Mouse (Mus musculus) heart, embryonic 10.5 days (tissue): ENCODE data around the gene Slc6a13. TPM values are rescaled to one million over a fixed set of nuclear protein-coding genes. Genes with fewer than 3 reads are reported as not detected.
"Not testable (repeated sequence)": the region's sequence is repeated elsewhere in the genome, so short reads cannot be mapped to it uniquely, and the experiment has no call there.

Experiments
- DNase-seq: peaks from one replicate; pipeline ENCODE4 v3.0.0-alpha.2; 2017; ENCODE audit warnings: low spot score
- H3K27ac ChIP-seq: fragments of 300-500 bp; sonication (generic); 2 replicates; pipeline ENCODE4 v1.5.1; 2016; ENCODE audit warnings: mild to moderate bottlenecking
- H3K27me3 ChIP-seq: fragments of 300-500 bp; sonication (generic); 2 replicates; pipeline ENCODE4 v1.6.1; 2016; ENCODE audit warnings: mild to moderate bottlenecking; ENCODE audit not compliant: poor library complexity, insufficient read depth, severe bottlenecking
- H3K36me3 ChIP-seq: fragments of 300-500 bp; sonication (generic); 2 replicates; pipeline ENCODE4 v1.6.1; 2016; ENCODE audit warnings: mild to moderate bottlenecking, moderate library complexity
- H3K4me1 ChIP-seq: fragments of 300-500 bp; sonication (generic); 2 replicates; pipeline ENCODE4 v1.6.1; 2016; ENCODE audit warnings: mild to moderate bottlenecking
- H3K4me3 ChIP-seq: fragments of 300-500 bp; sonication (generic); 2 replicates; pipeline ENCODE4 v1.5.1; 2016; ENCODE audit warnings: mild to moderate bottlenecking, moderate library complexity
- H3K9me3 ChIP-seq: fragments of 300-500 bp; sonication (generic); 2 replicates; pipeline ENCODE4 v1.6.1; 2016; ENCODE audit warnings: mild to moderate bottlenecking, moderate library complexity
- WGBS: fragments of 180-500 bp; shearing (Covaris S2); methylation state at CpG from one replicate; pipeline ENCODE4 v1.1.7; 2016; 5-methylcytosine and 5-hydroxymethylcytosine counted together
- microRNA-seq: library from miRNA; unstranded; fragments of <30 nt; microRNA quantifications from one replicate; pipeline ENCODE4, GENCODE M21; 2017
- polyA plus RNA-seq: library from polyadenylated mRNA; unstranded; fragments of >200 nt; fragmentation: Nextera tagmentation; extraction: Ambion mirVana; gene quantifications from 2 replicates; pipeline ENCODE4 v1.2.1, GENCODE M21; 2016

The Slc6a13 gene
- polyA plus RNA-seq, 1 experiment from 2014 or later, result 10.9 TPM

DNA sequence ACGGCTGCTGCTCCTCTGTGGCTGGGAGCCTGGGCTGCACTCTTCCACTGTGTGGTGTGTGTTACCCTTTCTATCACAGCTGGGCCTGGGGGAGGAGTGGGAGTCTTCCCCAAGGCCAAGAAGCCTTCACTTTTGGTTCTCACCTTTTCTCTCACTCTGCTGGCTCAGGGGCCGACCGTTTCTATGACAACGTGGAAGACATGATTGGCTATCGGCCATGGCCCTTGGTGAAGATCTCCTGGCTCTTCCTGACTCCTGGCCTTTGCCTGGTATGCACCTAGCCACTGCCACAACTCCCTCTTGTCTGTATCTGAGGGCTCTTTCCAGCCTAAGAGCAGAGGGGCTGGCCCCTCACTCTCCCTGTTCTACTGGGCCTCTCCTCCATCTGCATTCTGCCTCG is 63.0 kb downstream of the Slc6a13 start:
- Histone ChIP-seq H3K27ac (no peak overlapping the region), H3K36me3 (no peaks in the 10 kb centered on the region), H3K4me3 (no peak overlapping the region), H3K4me1 (no peaks in the 10 kb centered on the region), H3K9me3 (no peaks in the 10 kb centered on the region), H3K27me3 (peaks cover 39% of the 10 kb centered on the region)
- WGBS, result 65% methylated on average over 6 of the region's 6 CpGs
- no peak for DNase-seq

DNA sequence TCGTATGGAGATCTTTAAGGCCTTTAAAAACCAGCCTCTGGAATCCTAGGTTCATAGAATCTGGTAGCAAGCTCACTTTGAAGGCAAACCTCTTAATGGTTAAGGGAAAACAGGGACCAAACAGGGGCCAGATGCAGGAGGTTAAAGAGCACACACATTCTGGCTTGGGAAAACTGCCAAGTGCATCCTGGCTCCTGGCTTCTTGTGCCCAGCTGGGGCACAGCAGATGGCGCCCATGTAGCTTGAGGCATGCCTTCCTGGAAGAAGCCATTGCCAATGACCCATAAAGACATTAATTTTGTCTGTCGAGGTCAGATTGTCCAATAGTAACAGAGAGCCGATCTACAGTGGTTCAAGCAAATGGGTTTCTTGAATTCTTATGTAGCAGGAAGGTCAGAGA is 63.9 kb downstream of the Slc6a13 start:
- Histone ChIP-seq H3K9me3 (no peaks in the 10 kb centered on the region), H3K27ac (no peak overlapping the region), H3K4me3 (no peak overlapping the region), H3K4me1 (no peaks in the 10 kb centered on the region), H3K36me3 (no peaks in the 10 kb centered on the region), H3K27me3 (peaks cover 39% of the 10 kb centered on the region)
- no peak for DNase-seq
- WGBS, result 79% methylated on average over 4 of the region's 4 CpGs

DNA sequence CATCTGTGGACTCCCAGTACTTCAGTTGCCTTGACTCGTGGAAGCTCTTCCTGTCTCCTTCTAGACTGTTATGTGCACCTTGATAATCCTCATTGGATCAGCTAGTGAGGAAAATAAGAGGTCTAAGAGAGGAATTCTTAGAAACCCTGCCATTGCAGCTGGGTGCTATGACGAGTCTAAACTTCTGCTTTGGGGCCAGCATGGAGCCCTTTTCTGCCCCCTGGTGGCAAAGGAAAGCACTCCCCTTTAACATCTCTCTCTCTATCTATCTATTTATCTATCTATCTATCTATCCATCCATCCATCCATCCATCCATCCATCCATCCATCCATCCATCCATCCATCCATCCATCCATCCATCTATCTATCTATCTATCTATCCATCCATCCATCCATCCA is 66.5 kb downstream of the Slc6a13 start:
- not testable (repeated sequence) for DNase-seq, H3K36me3 ChIP-seq, H3K4me3 ChIP-seq, H3K4me1 ChIP-seq, H3K9me3 ChIP-seq, H3K27ac ChIP-seq
- H3K27me3 ChIP-seq, result peaks cover 27% of the 10 kb centered on the region
- WGBS, result 15% methylated on average over 2 of the region's 2 CpGs

DNA sequence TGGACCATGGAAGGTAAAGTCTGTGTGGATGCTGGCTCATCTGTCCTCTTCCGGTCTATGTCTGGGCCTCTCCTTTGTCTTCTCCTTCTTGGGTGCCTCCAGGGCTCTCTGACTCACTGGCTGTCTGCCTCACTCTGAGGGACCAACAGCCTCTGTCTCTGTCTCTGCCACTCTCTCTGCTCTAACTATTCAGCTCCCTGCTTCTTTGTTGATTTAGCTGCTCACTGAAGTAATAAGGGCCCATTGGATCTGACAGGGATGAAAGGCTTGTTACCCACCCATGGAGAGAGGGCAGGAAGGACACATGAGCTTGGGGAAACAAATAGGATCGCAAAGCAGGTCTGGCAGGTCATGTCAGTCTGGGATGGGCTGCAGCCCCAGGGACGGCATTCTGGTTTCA is 67.1 kb downstream of the Slc6a13 start:
- H3K4me1 ChIP-seq, result no peaks in the 10 kb centered on the region
- no peaks in the 10 kb centered on the region for H3K9me3 ChIP-seq
- H3K36me3 ChIP-seq, result no peaks in the 10 kb centered on the region
- no peak for DNase-seq
- H3K4me3 ChIP-seq, result no peak overlapping the region
- H3K27ac ChIP-seq, result no peak overlapping the region
- H3K27me3 ChIP-seq, result peaks cover 22% of the 10 kb centered on the region
- 57% methylated on average over 3 of the region's 3 CpGs for WGBS

DNA sequence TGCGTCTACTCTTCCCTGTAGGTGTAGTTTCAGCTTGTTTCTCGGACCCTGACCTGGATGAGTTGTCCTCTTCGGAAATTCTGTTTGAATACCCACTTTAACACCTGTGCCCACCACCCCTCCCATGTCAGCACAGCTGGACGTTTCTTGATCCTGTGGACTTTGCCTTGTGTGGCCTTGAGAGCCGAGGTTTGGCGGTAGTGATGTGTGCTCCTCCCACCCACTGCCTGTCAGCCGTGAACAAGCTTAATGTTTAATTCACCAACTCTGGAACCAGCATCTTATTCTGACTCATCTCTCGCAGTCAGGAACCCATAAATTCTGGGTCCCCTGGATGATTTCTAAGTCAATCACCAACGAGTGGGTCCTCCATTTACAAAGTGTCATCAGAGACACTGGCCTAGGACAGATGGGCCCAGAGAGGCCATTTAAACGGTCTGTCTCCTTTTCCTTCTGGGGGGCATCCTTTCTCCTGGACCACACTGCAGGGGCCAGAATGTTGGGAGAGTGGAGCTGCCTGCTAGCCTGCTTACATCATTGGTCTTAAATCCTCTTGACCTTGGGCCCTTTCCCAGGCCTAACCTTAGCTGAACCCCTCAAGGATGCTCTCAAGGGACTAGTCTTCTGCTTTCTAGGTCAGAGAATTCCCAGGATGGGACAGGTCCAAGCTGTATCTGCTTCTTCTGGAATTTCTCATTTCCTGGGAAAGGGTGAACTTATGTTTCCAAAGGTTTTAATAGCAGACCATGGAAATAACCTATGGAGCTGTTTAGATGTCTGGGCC is 71.4 kb downstream of the Slc6a13 start:
- DNase-seq, result no peak
- H3K27me3 ChIP-seq, result peaks cover 14% of the 10 kb centered on the region
- H3K36me3 ChIP-seq, result no peaks in the 10 kb centered on the region
- no peak overlapping the region for H3K27ac ChIP-seq
- 72% methylated on average over 10 of the region's 10 CpGs for WGBS
- no peak overlapping the region for H3K4me3 ChIP-seq
- H3K4me1 ChIP-seq, result no peaks in the 10 kb centered on the region
- no peaks in the 10 kb centered on the region for H3K9me3 ChIP-seq

DNA sequence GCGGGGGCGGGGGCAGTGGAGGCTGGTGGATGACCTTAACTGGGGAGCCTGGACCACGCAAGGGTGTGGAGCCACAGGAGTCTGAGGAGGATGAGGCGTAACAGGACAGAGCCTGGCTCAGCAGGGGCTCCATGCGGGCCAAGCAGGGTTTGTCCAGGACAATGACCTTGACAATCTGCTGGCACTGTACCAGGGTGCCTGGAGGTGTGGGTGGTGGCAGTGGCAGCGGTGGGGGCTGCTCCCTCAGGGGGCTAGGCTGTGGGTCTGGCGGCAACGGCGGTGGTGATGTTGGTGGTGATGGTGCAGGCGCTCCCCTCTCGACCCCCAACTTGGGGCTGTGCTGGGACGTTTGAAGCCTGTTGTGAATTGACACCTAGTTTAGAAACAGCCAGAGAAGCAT is 76.1 kb downstream of the Slc6a13 start:
- H3K27me3 ChIP-seq, result peaks cover 55% of the 10 kb centered on the region
- WGBS, result 53% methylated on average over 12 of the region's 12 CpGs
- no peak overlapping the region for H3K4me3 ChIP-seq
- no peaks in the 10 kb centered on the region for H3K36me3 ChIP-seq
- DNase-seq, result no peak
- H3K9me3 ChIP-seq, result no peaks in the 10 kb centered on the region
- no peak overlapping the region for H3K27ac ChIP-seq
- no peaks in the 10 kb centered on the region for H3K4me1 ChIP-seq

DNA sequence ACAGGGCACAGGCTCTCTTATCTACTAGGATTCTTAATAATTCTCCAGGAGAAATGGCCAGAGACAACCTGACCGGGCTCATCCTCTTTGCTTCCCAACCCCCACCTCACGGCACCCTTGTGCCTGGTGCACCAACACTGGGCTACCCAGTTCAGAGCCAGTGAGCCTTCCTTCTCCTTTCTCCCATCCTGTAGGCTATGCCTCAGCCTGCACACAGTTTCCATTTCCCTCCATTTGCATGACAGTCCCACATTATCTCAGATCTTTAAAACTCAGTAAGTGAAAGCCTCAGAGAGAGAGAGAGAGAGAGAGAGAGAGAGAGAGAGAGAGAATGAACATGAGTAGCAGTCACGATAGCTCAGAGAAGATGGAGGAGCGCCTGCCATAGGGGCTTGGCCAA is 78.2 kb downstream of the Slc6a13 start:
- peaks cover 74% of the 10 kb centered on the region for H3K27me3 ChIP-seq
- no peaks in the 10 kb centered on the region for H3K4me1 ChIP-seq
- no peak overlapping the region for H3K4me3 ChIP-seq
- WGBS, result 53% methylated on average over 4 of the region's 4 CpGs
- no peaks in the 10 kb centered on the region for H3K36me3 ChIP-seq
- no peak for DNase-seq
- H3K27ac ChIP-seq, result no peak overlapping the region
- H3K9me3 ChIP-seq, result no peaks in the 10 kb centered on the region

DNA sequence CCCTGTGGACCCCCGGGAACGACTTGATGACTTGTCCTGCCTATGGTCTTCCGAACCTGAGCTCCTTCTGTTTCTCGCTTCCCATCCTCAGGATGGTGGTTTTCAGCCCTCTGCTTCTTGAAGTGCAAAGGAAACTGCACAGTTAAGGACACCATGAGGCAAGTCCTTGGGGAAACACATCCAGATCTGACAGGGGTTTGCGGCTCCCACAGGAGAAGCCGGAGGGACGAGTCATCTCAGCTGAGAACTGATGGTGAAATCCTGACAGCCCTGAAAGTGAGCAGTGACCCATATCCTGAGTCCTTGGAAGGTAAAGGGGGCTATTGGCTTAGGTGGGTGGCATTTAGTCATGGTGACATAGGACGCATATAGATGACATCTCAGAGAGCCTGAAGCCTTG is 80.5 kb downstream of the Slc6a13 start:
- no peaks in the 10 kb centered on the region for H3K36me3 ChIP-seq
- peaks cover 78% of the 10 kb centered on the region for H3K27me3 ChIP-seq
- no peak overlapping the region for H3K27ac ChIP-seq
- H3K4me3 ChIP-seq, result no peak overlapping the region
- 76% methylated on average over 8 of the region's 8 CpGs for WGBS
- no peaks in the 10 kb centered on the region for H3K9me3 ChIP-seq
- H3K4me1 ChIP-seq, result no peaks in the 10 kb centered on the region
- DNase-seq, result no peak

DNA sequence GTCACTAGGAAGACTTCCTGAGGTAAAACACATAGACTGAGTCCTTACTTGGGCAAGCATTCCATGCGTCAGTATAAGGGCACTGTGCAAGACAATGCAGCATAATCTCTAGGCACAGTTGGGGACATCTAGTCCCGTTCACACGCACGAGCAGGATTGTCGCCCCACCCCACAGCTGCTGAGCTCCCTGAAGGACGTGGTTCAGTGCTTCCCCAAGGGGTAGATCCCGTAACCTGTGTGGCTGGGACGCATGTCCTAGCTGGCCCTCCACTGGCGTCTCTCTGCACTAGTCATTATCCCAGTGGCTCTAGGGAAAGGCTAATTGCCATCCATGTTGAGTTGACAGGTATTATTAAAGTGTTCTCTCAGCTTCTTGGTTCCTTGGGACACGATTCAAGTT is 82.0 kb downstream of the Slc6a13 start:
- 63% methylated on average over 10 of the region's 10 CpGs for WGBS
- DNase-seq, result no peak
- no peaks in the 10 kb centered on the region for H3K36me3 ChIP-seq
- no peaks in the 10 kb centered on the region for H3K4me1 ChIP-seq
- no peak overlapping the region for H3K4me3 ChIP-seq
- no peaks in the 10 kb centered on the region for H3K9me3 ChIP-seq
- no peak overlapping the region for H3K27ac ChIP-seq
- H3K27me3 ChIP-seq, result peaks cover 80% of the 10 kb centered on the region

DNA sequence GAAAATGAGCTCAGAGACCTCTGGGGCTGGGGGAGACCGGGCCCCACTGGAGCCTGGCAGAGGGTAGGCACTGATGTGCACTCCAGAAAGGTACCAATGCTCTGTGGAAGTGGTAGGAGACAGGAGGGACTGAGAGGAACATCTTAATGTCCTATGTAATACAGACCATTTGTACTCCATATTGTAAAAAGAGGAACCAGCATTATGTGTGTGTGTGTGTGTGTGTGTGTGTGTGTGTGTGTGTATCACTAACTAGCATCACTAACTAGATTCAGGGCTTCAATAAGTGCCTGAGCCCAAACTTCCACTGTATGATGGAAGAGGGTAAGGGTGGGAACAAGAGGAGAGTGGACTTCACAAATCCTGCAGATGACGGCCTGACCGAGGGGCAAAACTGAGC is 85.4 kb downstream of the Slc6a13 start:
- no peaks in the 10 kb centered on the region for H3K36me3 ChIP-seq
- H3K27ac ChIP-seq, result no peak overlapping the region
- H3K27me3 ChIP-seq, result peaks cover 59% of the 10 kb centered on the region
- no peak overlapping the region for H3K4me3 ChIP-seq
- WGBS, result 81% methylated on average over 3 of the region's 3 CpGs
- H3K4me1 ChIP-seq, result no peaks in the 10 kb centered on the region
- H3K9me3 ChIP-seq, result no peaks in the 10 kb centered on the region
- DNase-seq, result no peak

Small RNA genes within 50 kb of the gene (microRNA-seq; reads per million reads assigned to microRNA genes)
- gene Gm24855, result not detected

Other genes with a start within 250 kb of the Slc6a13 start
- gene Mical3, start 169.2 kb upstream of the Slc6a13 start, polyA plus RNA-seq, result 25.8 and 37.3 TPM in 2 replicates
- gene Pex26, start 116.6 kb upstream of the Slc6a13 start, polyA plus RNA-seq, result 5.1 and 6.6 TPM in 2 replicates
- 0.95 and 2.3 TPM in 2 replicates for gene Tuba8, start 89.5 kb upstream of the Slc6a13 start, polyA plus RNA-seq
- 0.62 and 1.5 TPM in 2 replicates for gene Usp18, start 54.3 kb upstream of the Slc6a13 start, polyA plus RNA-seq
- gene Slc6a12, start 42.8 kb downstream of the Slc6a13 start, polyA plus RNA-seq, result 0.25 TPM in 1 of 2 replicates, not detected in the other
- gene Iqsec3, start 173.5 kb downstream of the Slc6a13 start, polyA plus RNA-seq, result 0.03 TPM in 1 of 2 replicates, not detected in the other